Mouse (Mus musculus) stomach, postnatal 0 days (tissue): ENCODE data around the gene Shisa7. TPM values are rescaled to one million over a fixed set of nuclear protein-coding genes. Genes with fewer than 3 reads are reported as not detected.

Experiments used
- ATAC-seq: fragments of 200-750 bp; cut with Nextera tagmentation; 2 replicates; pipeline ENCODE4 v1.8.0; 2017; ENCODE audit not compliant: low FRiP score, low TSS enrichment
- DNase-seq: peaks from one replicate; pipeline ENCODE4 v3.0.0-alpha.2; 2016; ENCODE audit warnings: low spot score
- H3K27ac ChIP-seq: fragments of 300-500 bp; sonication (generic); replicated peaks from 2 replicates; pipeline ENCODE4 v1.5.1; 2014; ENCODE audit warnings: mild to moderate bottlenecking, control low read depth
- H3K27me3 ChIP-seq: fragments of 300-500 bp; sonication (generic); 2 replicates; pipeline ENCODE4 v1.6.1; 2014; ENCODE audit warnings: low read length; ENCODE audit not compliant: control insufficient read depth, insufficient read depth
- H3K36me3 ChIP-seq: fragments of 300-500 bp; sonication (generic); 2 replicates; pipeline ENCODE4 v1.6.1; 2014; ENCODE audit warnings: low read length, mixed read lengths; ENCODE audit not compliant: control insufficient read depth, insufficient read depth
- H3K4me1 ChIP-seq: fragments of 300-500 bp; sonication (generic); replicated peaks from 2 replicates; pipeline ENCODE4 v1.6.1; 2014; ENCODE audit warnings: antibody characterized with exemption; ENCODE audit not compliant: control insufficient read depth, insufficient read depth
- H3K4me2 ChIP-seq: fragments of 300-500 bp; sonication (generic); replicated peaks from 2 replicates; pipeline ENCODE4 v1.6.1; 2014; ENCODE audit warnings: low read depth, mild to moderate bottlenecking, control low read depth, moderate library complexity
- H3K4me3 ChIP-seq: fragments of 300-500 bp; sonication (generic); 2 replicates; pipeline ENCODE4 v1.5.1; 2014; ENCODE audit warnings: low read depth, low read length, control low read depth
- H3K9ac ChIP-seq: fragments of 300-500 bp; sonication (generic); 2 replicates; pipeline ENCODE4 v1.6.1; 2014; ENCODE audit warnings: mild to moderate bottlenecking, low read length, control low read depth, mixed read lengths
- H3K9me3 ChIP-seq: fragments of 300-500 bp; sonication (generic); 2 replicates; pipeline ENCODE4 v1.6.1; 2016; ENCODE audit warnings: low read length; ENCODE audit not compliant: control insufficient read depth
- CTCF ChIP-seq: IDR thresholded peaks from 2 replicates; pipeline ENCODE4 v1.5.1; 2016; ENCODE audit warnings: antibody characterized with exemption, low read depth, mild to moderate bottlenecking, moderate library complexity
- EP300 ChIP-seq: optimal IDR thresholded peaks from 2 replicates; pipeline ENCODE3; 2016; ENCODE audit warnings: antibody characterized with exemption
- WGBS: fragments of 180-500 bp; shearing (Covaris S2); extraction: QIAGEN DNeasy Blood & Tissue Kit; methylation state at CpG from one replicate; pipeline ENCODE4 v1.1.7; 2014; 5-methylcytosine and 5-hydroxymethylcytosine counted together
- polyA plus RNA-seq: library from polyadenylated mRNA; unstranded; fragments of >200 nt; fragmentation: Nextera tagmentation; extraction: Ambion mirVana; gene quantifications from 2 replicates; pipeline ENCODE4 v1.2.1, GENCODE M21; 2015

The Shisa7 gene
- polyA plus RNA-seq, 1 experiment from 2014 or later = 0.15 TPM

DNA sequence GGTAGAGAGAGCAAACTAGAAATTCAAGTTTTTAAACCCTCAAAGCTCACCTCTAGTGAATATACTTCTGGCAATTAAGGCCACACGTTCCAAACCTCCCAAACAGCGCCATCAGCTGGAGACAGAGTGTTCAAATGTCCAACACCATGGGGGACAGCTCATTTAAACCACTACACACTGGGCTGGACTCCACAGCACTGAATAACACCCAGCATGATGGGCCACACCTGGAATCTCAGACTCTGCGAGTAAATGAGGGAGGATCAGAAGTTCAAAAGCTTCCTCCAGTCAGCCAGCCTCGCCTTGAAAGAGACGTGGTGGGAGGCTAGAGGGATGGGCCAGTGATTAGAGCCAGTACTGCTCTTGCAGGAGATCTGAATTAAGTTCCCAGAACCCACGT is 25.6 kb upstream of the Shisa7 start, which contains the start of gene Isoc2b:
Gene Isoc2b, minus strand, starts transcription at position 126 of the 400 bp plus-strand sequence.
- TF ChIP-seq CTCF (peak; percentile 36), EP300 (no peak)
- Histone ChIP-seq H3K9ac (no peak within 1 kb of the TSS), H3K4me3 (no peak within 1 kb of the TSS), H3K4me1 (0 out of 2 replicates have a peak, but pooled peaks cover 5% of the 10 kb centered on the region), H3K27me3 (no peaks in the 10 kb centered on the region), H3K36me3 (no peaks in the 10 kb centered on the region), H3K4me2 (no peak within 1 kb of the TSS), H3K27ac (no peak within 1 kb of the TSS), H3K9me3 (no peaks in the 10 kb centered on the region)
- WGBS = 34% methylated on average over 6 of the region's 6 CpGs
- DNase-seq (no peak), ATAC-seq (no peak)

GRCm38 (mm10) chr7:4866631-4867180 is 22.2 kb upstream of the Shisa7 start:
- 14% methylated on average over 10 of the region's 10 CpGs for WGBS
- DNase-seq (no peak), ATAC-seq (0 out of 2 replicates have a peak, but pooled peaks have one; percentile 1)
- Histone ChIP-seq H3K27ac (peak overlapping the region; percentile 91), H3K4me2 (peak overlapping the region; percentile 65), H3K4me1 (0 out of 2 replicates have a peak, but pooled peaks cover 5% of the 10 kb centered on the region), H3K27me3 (no peaks in the 10 kb centered on the region), H3K36me3 (no peaks in the 10 kb centered on the region), H3K9ac (peak overlapping the region; percentile 72), H3K4me3 (peak overlapping the region; percentile 59), H3K9me3 (no peaks in the 10 kb centered on the region)
- TF ChIP-seq CTCF = no peak
- no peak for TF ChIP-seq EP300

- DNase-seq (peak; percentile 97), ATAC-seq (peak; percentile 100)
- TF ChIP-seq CTCF = no peak
- peak; percentile 38 for TF ChIP-seq EP300
- WGBS = 3% methylated on average over 40 of the region's 40 CpGs
- Histone ChIP-seq H3K4me1 (0 out of 2 replicates have a peak, but pooled peaks cover 5% of the 10 kb centered on the region), H3K9ac (peak overlapping the region; percentile 72), H3K27me3 (no peaks in the 10 kb centered on the region), H3K36me3 (no peaks in the 10 kb centered on the region), H3K9me3 (no peaks in the 10 kb centered on the region), H3K4me3 (peak overlapping the region; percentile 59), H3K27ac (peak overlapping the region; percentile 91), H3K4me2 (peak overlapping the region; percentile 74)
These were observed 21.3 kb upstream of the Shisa7 start for GRCm38 (mm10) chr7:4865579-4866493.

GRCm38 (mm10) chr7:4865090-4865489 is 20.6 kb upstream of the Shisa7 start:
- peak; percentile 61 for DNase-seq
- Histone ChIP-seq H3K4me3 (peak overlapping the region; percentile 59; the same call in 1 of the 2 replicates), H3K9ac (no peak overlapping the region), H3K27ac (no peak overlapping the region), H3K4me1 (0 out of 2 replicates have a peak, but pooled peaks cover 5% of the 10 kb centered on the region), H3K36me3 (no peaks in the 10 kb centered on the region), H3K27me3 (no peaks in the 10 kb centered on the region), H3K9me3 (no peaks in the 10 kb centered on the region), H3K4me2 (peak overlapping the region; percentile 74; the same call in 1 of the 2 replicates)
- WGBS = 74% methylated on average over 5 of the region's 5 CpGs
- TF ChIP-seq EP300 = no peak
- peak; percentile 75 for TF ChIP-seq CTCF
- 0 out of 2 replicates have a peak, but pooled peaks have one; percentile 25 for ATAC-seq

DNA sequence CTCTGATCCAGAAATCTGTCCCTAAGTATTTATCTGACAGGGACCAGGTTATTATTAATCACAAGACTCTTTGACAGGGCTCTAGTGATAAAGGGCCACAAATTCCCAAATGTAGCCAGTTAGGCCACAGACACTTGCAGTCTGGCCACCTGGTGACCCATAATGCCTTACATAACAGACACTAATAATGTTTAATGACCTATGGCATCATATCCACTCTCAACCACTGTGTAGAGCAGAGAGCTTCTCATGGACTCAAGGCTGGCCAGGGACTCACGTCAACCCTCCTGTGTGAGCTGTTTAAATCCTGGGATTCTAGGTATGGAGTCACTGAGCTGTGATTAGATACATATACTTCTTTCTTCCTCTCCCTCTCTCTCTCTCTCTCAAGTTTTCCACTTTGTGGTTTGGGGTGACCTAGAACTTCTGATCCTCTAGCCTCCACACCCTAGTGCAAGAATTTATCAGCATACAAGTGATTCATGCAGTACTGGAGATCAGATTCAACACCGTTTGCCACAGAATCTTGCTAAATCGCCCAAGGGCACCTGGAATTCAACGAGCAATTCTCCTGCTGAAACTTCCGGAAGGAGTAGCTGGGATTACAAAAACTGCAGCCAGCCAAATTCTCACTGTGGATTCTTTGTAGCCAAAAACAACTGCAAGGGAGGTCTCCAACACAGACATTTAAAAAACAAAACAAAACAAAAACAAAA is 19.8 kb upstream of the Shisa7 start:
- H3K36me3 ChIP-seq = no peaks in the 10 kb centered on the region
- H3K4me2 ChIP-seq = no peak overlapping the region
- no peak for ATAC-seq
- TF ChIP-seq CTCF (no peak), EP300 (no peak)
- no peak for DNase-seq
- no peak overlapping the region for H3K4me3 ChIP-seq
- no peaks in the 10 kb centered on the region for H3K27me3 ChIP-seq
- no peak overlapping the region for H3K9ac ChIP-seq
- H3K4me1 ChIP-seq = 0 out of 2 replicates have a peak, but pooled peaks cover 5% of the 10 kb centered on the region
- 72% methylated on average over 5 of the region's 5 CpGs for WGBS
- no peak overlapping the region for H3K27ac ChIP-seq
- no peaks in the 10 kb centered on the region for H3K9me3 ChIP-seq
